Mouse (Mus musculus): ENCODE measurements around the gene Gm20388.

GRCm38 (mm10) chr8:123895680-123896365, 3985.2 kb downstream of the Gm20388 start:
- TF ChIP-seq EP300 (IDR thresholded peaks at IDR 0.05; ENCODE audit: low read depth) (no peak), CTCF (IDR thresholded peaks at IDR 0.05; ENCODE audit: low read depth) (no peak)

All from liver, embryonic 14.5 days (tissue).